In genomic region chr2:124089813-124090230, GRCm38 (mm10) we compare ENCODE assay signal across 9 mouse cellular contexts. TPM values are rescaled to one million over a fixed set of nuclear protein-coding genes. Genes with fewer than 3 reads are reported as not detected.
DNase-seq lines count a peak whose midpoint lies in the region; ATAC-seq and TF ChIP-seq lines count a peak whose summit lies in the region.
"Had no signal": no experiment of that assay in that cellular context is flagged by ENCODE, and none has a peak within 500 bp of the region (broad histone marks: within the 10 kb centered on the region; RNA-seq: fewer than 3 reads in every experiment).

Gene Sema6d, plus strand, starts transcription at chr2:124089969.

- no peak for TF ChIP-seq EP300 in lung, postnatal 0 days (IDR thresholded peaks at IDR 0.05)

- TF ChIP-seq POLR2A in testis, adult 2 months (IDR thresholded peaks at IDR 0.05; ENCODE audit: control insufficient read depth, low read depth, low read length) = no peak

- TF ChIP-seq CTCF in lung, postnatal 0 days (IDR thresholded peaks at IDR 0.05) = no peak
- no peak for TF ChIP-seq CTCF in testis, adult 2 months (IDR thresholded peaks at IDR 0.05; ENCODE audit: control insufficient read depth, insufficient read depth, insufficient replicate concordance, low read depth, low read length)

- peak within 1 kb of the TSS; percentile 98 for H3K4me2 ChIP-seq in heart, embryonic 14.5 days (ENCODE audit: low read length)
- peak within 1 kb of the TSS; percentile 62 for H3K4me2 ChIP-seq in lung, postnatal 0 days (replicated peaks; ENCODE audit: low read depth, low read length)

- no peaks in the 10 kb centered on the region for H3K9me3 ChIP-seq in embryonic facial prominence, embryonic 10.5 days
- no peaks in the 10 kb centered on the region for H3K9me3 ChIP-seq in heart, embryonic 14.5 days (ENCODE audit: control insufficient read depth, low read length)
- no peaks in the 10 kb centered on the region for H3K9me3 ChIP-seq in lung, postnatal 0 days (ENCODE audit: low read length)

- peaks cover 63% of the 10 kb centered on the region for H3K27me3 ChIP-seq in embryonic facial prominence, embryonic 10.5 days (replicated peaks; ENCODE audit: low read depth, poor library complexity, severe bottlenecking)
- peaks cover 18% of the 10 kb centered on the region for H3K27me3 ChIP-seq in heart, embryonic 14.5 days (ENCODE audit: control insufficient read depth, insufficient read depth, low read length)
- H3K27me3 ChIP-seq in lung, postnatal 0 days (replicated peaks; ENCODE audit: insufficient read depth, low read length) = peaks cover 12% of the 10 kb centered on the region; the same call in 1 of the 2 replicates
- H3K27me3 ChIP-seq in testis, adult 2 months (ENCODE audit: control insufficient read depth, insufficient read depth, low read length) = no peaks in the 10 kb centered on the region

- peak within 1 kb of the TSS; percentile 62 for H3K4me3 ChIP-seq in embryonic facial prominence, embryonic 10.5 days
- H3K4me3 ChIP-seq in heart, embryonic 14.5 days (ENCODE audit: control insufficient read depth in 1 of 2, insufficient read depth in 1 of 2, low read depth in 1 of 2, low read length in 2 of 2) = peak within 1 kb of the TSS; percentile 50 to 58
- peak within 1 kb of the TSS; percentile 42 for H3K4me3 ChIP-seq in lung, postnatal 0 days (ENCODE audit: low read depth, low read length)
- peak within 1 kb of the TSS; percentile 19 for H3K4me3 ChIP-seq in testis, adult 2 months (ENCODE audit: control insufficient read depth, low read depth, low read length)

- H3K4me1 ChIP-seq in embryonic facial prominence, embryonic 10.5 days = peaks cover 14% of the 10 kb centered on the region
- H3K4me1 ChIP-seq in heart, embryonic 14.5 days (ENCODE audit: control insufficient read depth in 2 of 2, insufficient read depth in 2 of 2, low read length in 2 of 2) = peaks cover 5 to 8% of the 10 kb centered on the region in 2 experiments; a peak in 3 of 4 replicates
- H3K4me1 ChIP-seq in lung, postnatal 0 days (ENCODE audit: insufficient read depth, low read depth, low read length) = no peaks in the 10 kb centered on the region
- peaks cover 6% of the 10 kb centered on the region for H3K4me1 ChIP-seq in testis, adult 2 months (ENCODE audit: control insufficient read depth, insufficient read depth, low read length)

- peak within 1 kb of the TSS; percentile 68 for H3K9ac ChIP-seq in heart, embryonic 14.5 days (ENCODE audit: low read length)
- H3K9ac ChIP-seq in lung, postnatal 0 days (replicated peaks; ENCODE audit: low read depth) = peak within 1 kb of the TSS; percentile 26; the same call in 1 of the 2 replicates

- DNase-seq in left cerebral cortex, adult 18-20 months (ENCODE audit: low spot score in 2 of 2) = peak; percentile 42 to 47
- DNase-seq in left cerebral cortex, adult 11 months (ENCODE audit: low spot score) = no peak
- peak; percentile 50 for DNase-seq in embryonic facial prominence, embryonic 10.5 days (ENCODE audit: low spot score)
- DNase-seq in layer of hippocampus, postnatal 10 days (ENCODE audit: low spot score in 2 of 2) = peak; percentile 44 to 67
- peak; percentile 15 for DNase-seq in lung, postnatal 0 days (ENCODE audit: low spot score)

- no peaks in the 10 kb centered on the region for H3K36me3 ChIP-seq in embryonic facial prominence, embryonic 10.5 days (replicated peaks)
- H3K36me3 ChIP-seq in heart, embryonic 14.5 days (ENCODE audit: control insufficient read depth, insufficient read depth, low read length) = no peaks in the 10 kb centered on the region
- no peaks in the 10 kb centered on the region for H3K36me3 ChIP-seq in lung, postnatal 0 days (ENCODE audit: insufficient read depth, low read length)
- H3K36me3 ChIP-seq in testis, adult 2 months (ENCODE audit: control insufficient read depth, insufficient read depth, low read length) = no peaks in the 10 kb centered on the region

- peak; percentile 56; the same call in 1 of the 2 replicates for ATAC-seq in heart, embryonic 14.5 days (ENCODE audit: insufficient number of reproducible peaks, insufficient read depth, low FRiP score, low read depth)
- peak; percentile 73 for ATAC-seq in lung, postnatal 0 days
- ATAC-seq in CD4-positive, CD25-positive, alpha-beta regulatory T cell, adult 4 months = no peak

- WGBS in embryonic facial prominence, embryonic 10.5 days = 2% methylated on average over 29 of the region's 29 CpGs
- WGBS in heart, embryonic 14.5 days = 2% methylated on average over 28 of the region's 29 CpGs
- 3% methylated on average over 26 of the region's 29 CpGs for WGBS in lung, postnatal 0 days

- H3K27ac ChIP-seq in embryonic facial prominence, embryonic 10.5 days (replicated peaks) = no peak within 1 kb of the TSS
- H3K27ac ChIP-seq in heart, embryonic 14.5 days (replicated peaks in 1 of 2; ENCODE audit: control insufficient read depth in 1 of 2, insufficient read depth in 1 of 2, low read depth in 2 of 2, low read length in 2 of 2) = no peak within 1 kb of the TSS
- H3K27ac ChIP-seq in lung, postnatal 0 days (ENCODE audit: low read length) = no peak within 1 kb of the TSS
- H3K27ac ChIP-seq in testis, adult 2 months (ENCODE audit: control insufficient read depth, insufficient read depth, low read depth, low read length) = no peak within 1 kb of the TSS

RNA-seq across cellular contexts. Expression of gene Sema6d, which starts in this region (rescaled TPM):
- 10 to 100 TPM; 44.1 to 44.7 TPM for total RNA-seq in left cerebral cortex, adult 18-20 months (2021)
- polyA plus RNA-seq in embryonic facial prominence, embryonic 10.5 days (2016; fragmentation: Nextera tagmentation; extraction: Ambion mirVana) = 8.3 and 8.7 TPM in 2 replicates
- polyA plus RNA-seq in heart, embryonic 14.5 days (2014; fragmentation: Nextera tagmentation; extraction: Ambion mirVana) = 27.7 and 29.1 TPM in 2 replicates
- total RNA-seq in layer of hippocampus, postnatal 10 days (2021) = 10 to 100 TPM; 92.1 to 97.7 TPM
- polyA plus RNA-seq in lung, postnatal 0 days (2015; fragmentation: Nextera tagmentation; extraction: Ambion mirVana) = 7.4 and 11.1 TPM in 2 replicates
- polyA plus RNA-seq in testis, adult 2 months (2012; rRNA removed) = 0.83 and 1.0 TPM in 2 replicates
- 1 to 10 TPM; 1.0 to 2.4 TPM for polyA plus RNA-seq in CD4-positive, CD25-positive, alpha-beta regulatory T cell, adult 4 months (2017; shearing (Covaris generic))
- total RNA-seq: neutrophil, adult 5-6 weeks had no signal
